Mouse (Mus musculus) layer of hippocampus, adult 11-12 months (tissue): Measurements from ENCODE around the gene H60b.
A peak's percentile ranks its signal among the peaks of the same experiment; 100 is the strongest.
"Not testable (repeated sequence)": the region's sequence is repeated elsewhere in the genome, so short reads cannot be mapped to it uniquely, and the experiment has no call there.

ENCODE experiments used
- DNase-seq: peaks from one replicate; pipeline ENCODE4 v3.0.0; 2022; ENCODE audit warnings: low spot score

Gene H60b

GRCm38 (mm10) chr10:22158310-22158999 lies at the start of gene H60b, which contains the start of gene Raet1e:
Gene H60b, plus strand, starts transcription at chr10:22158586.
Gene Raet1e, plus strand, starts transcription at chr10:22158569.
- not testable (repeated sequence) for DNase-seq

GRCm38 (mm10) chr10:22140665-22141280 lies 17.6 kb upstream of the H60b start:
- peak; percentile 70 for DNase-seq

- not testable (repeated sequence) for DNase-seq
Observed at GRCm38 (mm10) chr10:22142194-22142593, 16.2 kb upstream of the H60b start.

- no peak for DNase-seq
Observed at GRCm38 (mm10) chr10:22142926-22143325, 15.5 kb upstream of the H60b start.

GRCm38 (mm10) chr10:22148441-22149072 lies 9.8 kb upstream of the H60b start:
- DNase-seq, result no peak

GRCm38 (mm10) chr10:22149073-22149690 lies 9.2 kb upstream of the H60b start, which contains the start of gene E030030I06Rik:
Gene E030030I06Rik, minus strand, starts transcription at chr10:22149270.
- no peak for DNase-seq

- no peak for DNase-seq
Observed at GRCm38 (mm10) chr10:22149691-22150465, 8.5 kb upstream of the H60b start.

GRCm38 (mm10) chr10:22150593-22150992 lies 7.8 kb upstream of the H60b start:
- DNase-seq, result no peak

- DNase-seq, result not testable (repeated sequence)
Observed at GRCm38 (mm10) chr10:22151056-22151862, 7.1 kb upstream of the H60b start.

GRCm38 (mm10) chr10:22151863-22152640 lies 6.3 kb upstream of the H60b start:
- DNase-seq, result not testable (repeated sequence)

- not testable (repeated sequence) for DNase-seq
Observed at GRCm38 (mm10) chr10:22153147-22153690, 5.2 kb upstream of the H60b start.

- not testable (repeated sequence) for DNase-seq
Observed at GRCm38 (mm10) chr10:22154127-22154526, 4.3 kb upstream of the H60b start.

GRCm38 (mm10) chr10:22154871-22155799 lies 3.3 kb upstream of the H60b start:
- no peak for DNase-seq

GRCm38 (mm10) chr10:22159131-22159561 lies 760 bp downstream of the H60b start:
- no peak for DNase-seq

- DNase-seq, result no peak
Observed at GRCm38 (mm10) chr10:22159581-22160140, 1.3 kb downstream of the H60b start.

- DNase-seq, result not testable (repeated sequence)
Observed at GRCm38 (mm10) chr10:22163279-22163678, 4.9 kb downstream of the H60b start.

GRCm38 (mm10) chr10:22163705-22164583 lies 5.6 kb downstream of the H60b start:
- peak; percentile 69 for DNase-seq
